ENCODE assay signal across 9 mouse cellular contexts in genomic region chr11:87595976-87596375, GRCm38 (mm10). TPM values are rescaled to one million over a fixed set of nuclear protein-coding genes. Genes with fewer than 3 reads are reported as not detected.
DNase-seq lines count a peak whose midpoint lies in the region; ATAC-seq and TF ChIP-seq lines count a peak whose summit lies in the region.
"Had no signal": no experiment of that assay in that cellular context is flagged by ENCODE, and none has a peak within 500 bp of the region (broad histone marks: within the 10 kb centered on the region; RNA-seq: fewer than 3 reads in every experiment).

No protein-coding gene starts in this region.

- no peaks in the 10 kb centered on the region for H3K27me3 ChIP-seq in heart, embryonic 13.5 days (replicated peaks)
- no peaks in the 10 kb centered on the region for H3K27me3 ChIP-seq in C2C12 (ENCODE audit: control insufficient read depth, insufficient read depth, insufficient read length)
- no peaks in the 10 kb centered on the region for H3K27me3 ChIP-seq in hindbrain, embryonic 16.5 days (replicated peaks; ENCODE audit: control insufficient read depth, insufficient read depth, low read length)
- H3K27me3 ChIP-seq in midbrain, postnatal 0 days (ENCODE audit: insufficient read depth, low read length) = no peaks in the 10 kb centered on the region

- H3K4me1 ChIP-seq in heart, embryonic 13.5 days = peaks cover 39% of the 10 kb centered on the region
- peaks cover 33% of the 10 kb centered on the region for H3K4me1 ChIP-seq in hindbrain, embryonic 16.5 days (ENCODE audit: control insufficient read depth, insufficient read depth, low read depth, low read length)
- H3K4me1 ChIP-seq in midbrain, postnatal 0 days (ENCODE audit: insufficient read depth, low read length) = peaks cover 8% of the 10 kb centered on the region

- peak overlapping the region; percentile 96 for H3ac ChIP-seq in C2C12 (ENCODE audit: control insufficient read depth, insufficient read length, low read depth)

- WGBS in heart, embryonic 13.5 days = 15% methylated on average over 7 of the region's 7 CpGs
- 4% methylated on average over 7 of the region's 7 CpGs for WGBS in hindbrain, embryonic 16.5 days
- 4% methylated on average over 7 of the region's 7 CpGs for WGBS in midbrain, postnatal 0 days

- H3K36me3 ChIP-seq in heart, embryonic 13.5 days = peaks cover 55% of the 10 kb centered on the region
- H3K36me3 ChIP-seq in C2C12 (ENCODE audit: control insufficient read depth, insufficient read depth) = peaks cover 43% of the 10 kb centered on the region
- H3K36me3 ChIP-seq in hindbrain, embryonic 16.5 days (ENCODE audit: control insufficient read depth, insufficient read depth, low read length) = peaks cover 39% of the 10 kb centered on the region
- peaks cover 36% of the 10 kb centered on the region for H3K36me3 ChIP-seq in midbrain, postnatal 0 days (ENCODE audit: insufficient read depth, low read length)

- no peak for TF ChIP-seq CTCF in C2C12 (IDR thresholded peaks at IDR 0.05; ENCODE audit: control insufficient read depth, insufficient read depth, insufficient read length)
- TF ChIP-seq CTCF in midbrain, postnatal 0 days (IDR thresholded peaks at IDR 0.05) = no peak

- H3K4me2 ChIP-seq in heart, embryonic 13.5 days = peak overlapping the region; percentile 98
- peak overlapping the region; percentile 88 for H3K4me2 ChIP-seq in hindbrain, embryonic 16.5 days (ENCODE audit: low read length)
- peak overlapping the region; percentile 79 for H3K4me2 ChIP-seq in midbrain, postnatal 0 days (ENCODE audit: low read depth, low read length, poor library complexity, severe bottlenecking)

- peak overlapping the region; percentile 78 for H3K4me3 ChIP-seq in heart, embryonic 13.5 days
- peak overlapping the region; percentile 64 for H3K4me3 ChIP-seq in C2C12 (ENCODE audit: insufficient read depth, poor library complexity, severe bottlenecking)
- H3K4me3 ChIP-seq in hindbrain, embryonic 16.5 days (ENCODE audit: low read length) = peak overlapping the region; percentile 76
- H3K4me3 ChIP-seq in midbrain, postnatal 0 days (ENCODE audit: low read depth, low read length) = peak overlapping the region; percentile 64

- H3K9ac ChIP-seq in heart, embryonic 13.5 days = peak overlapping the region; percentile 91
- peak overlapping the region; percentile 90 for H3K9ac ChIP-seq in hindbrain, embryonic 16.5 days (ENCODE audit: low read depth, low read length)
- H3K9ac ChIP-seq in midbrain, postnatal 0 days (replicated peaks; ENCODE audit: low read length, poor library complexity, severe bottlenecking) = peak overlapping the region; percentile 79

- H3K27ac ChIP-seq in heart, embryonic 13.5 days (replicated peaks) = peak overlapping the region; percentile 66
- H3K27ac ChIP-seq in hindbrain, embryonic 16.5 days (ENCODE audit: low read depth, low read length) = peak overlapping the region; percentile 84
- H3K27ac ChIP-seq in midbrain, postnatal 0 days (ENCODE audit: low read depth, low read length) = peak overlapping the region; percentile 79

- H3K9me3 ChIP-seq in heart, embryonic 13.5 days = no peaks in the 10 kb centered on the region
- H3K9me3 ChIP-seq in hindbrain, embryonic 16.5 days (ENCODE audit: control insufficient read depth, low read length) = no peaks in the 10 kb centered on the region
- no peaks in the 10 kb centered on the region for H3K9me3 ChIP-seq in midbrain, postnatal 0 days (ENCODE audit: low read length)

- DNase-seq in heart, adult 9 months (ENCODE audit: low spot score in 2 of 2) = no peak
- DNase-seq in cerebellum, postnatal 10 days = peak; percentile 61 to 63
- peak; percentile 22 for DNase-seq in midbrain, postnatal 0 days (ENCODE audit: low spot score)
- DNase-seq in urinary bladder, postnatal 25 days (ENCODE audit: low spot score) = no peak
- DNase-seq in layer of hippocampus, adult 9-11 months = no peak

- H3K79me3 ChIP-seq in C2C12 (ENCODE audit: low read depth) = peaks cover 11% of the 10 kb centered on the region

- no peak for ATAC-seq in heart, embryonic 13.5 days (ENCODE audit: extremely low read depth, insufficient number of reproducible peaks, low FRiP score, low TSS enrichment)
- no peak for ATAC-seq in hindbrain, embryonic 16.5 days
- no peak for ATAC-seq in midbrain, postnatal 0 days (ENCODE audit: low FRiP score)

- H3K79me2 ChIP-seq in C2C12 (ENCODE audit: control insufficient read depth, insufficient read depth) = peaks cover 33% of the 10 kb centered on the region

TF ChIP-seq in C2C12, 6 proteins besides CTCF, POLR2A, EP300 and RAD21:
- TF ChIP-seq MAX (IDR thresholded peaks at IDR 0.05) = no peak
- no peak for TF ChIP-seq MYOG (IDR thresholded peaks at IDR 0.05; ENCODE audit: control insufficient read depth, extremely low read depth, insufficient read length)
- TF ChIP-seq FOSL1 (IDR thresholded peaks at IDR 0.05; ENCODE audit: insufficient read depth, low read length, poor library complexity, severe bottlenecking) = no peak
- TF ChIP-seq USF1 (IDR thresholded peaks at IDR 0.05; ENCODE audit: low read depth) = no peak
- TF ChIP-seq CEBPB (IDR thresholded peaks at IDR 0.05; ENCODE audit: low read depth) = no peak
- TF ChIP-seq MYOD1 (IDR thresholded peaks at IDR 0.05; ENCODE audit: control insufficient read depth, insufficient read length, low read depth) = no peak

RNA-seq across cellular contexts. Expression of gene Mtmr4, which starts 4.0 kb away (rescaled TPM):
- polyA plus RNA-seq in heart, embryonic 13.5 days (2015; fragmentation: Nextera tagmentation; extraction: Ambion mirVana) = 14.1 and 14.7 TPM in 2 replicates
- 28.0 TPM for polyA plus RNA-seq in C2C12 (2012; fragmentation: generic; extraction: Trizol)
- 40.3 and 51.6 TPM in 2 replicates for polyA plus RNA-seq in hindbrain, embryonic 16.5 days (2015; fragmentation: Nextera tagmentation; extraction: Ambion mirVana)
- total RNA-seq in midbrain, postnatal 0 days (2014; rRNA removed) = 98.9 and 116 TPM in 2 replicates
- polyA plus RNA-seq in midbrain, postnatal 0 days (2015; fragmentation: Nextera tagmentation; extraction: Ambion mirVana) = 33.2 and 34.1 TPM in 2 replicates

RNA-seq across cellular contexts. Expression of gene Hsf5, which starts 21.0 kb away (rescaled TPM):
- polyA plus RNA-seq in heart, embryonic 13.5 days (2015; fragmentation: Nextera tagmentation; extraction: Ambion mirVana) = 0.05 and 0.13 TPM in 2 replicates
- polyA plus RNA-seq in C2C12 (2012; fragmentation: generic; extraction: Trizol) = 0.02 TPM
- 0.34 and 0.45 TPM in 2 replicates for polyA plus RNA-seq in hindbrain, embryonic 16.5 days (2015; fragmentation: Nextera tagmentation; extraction: Ambion mirVana)
- 0.11 and 0.52 TPM in 2 replicates for total RNA-seq in midbrain, postnatal 0 days (2014; rRNA removed)
- polyA plus RNA-seq in midbrain, postnatal 0 days (2015; fragmentation: Nextera tagmentation; extraction: Ambion mirVana) = 0.10 and 0.25 TPM in 2 replicates

RNA-seq across cellular contexts. Expression of gene Sept4, which starts 27.3 kb away (rescaled TPM):
- polyA plus RNA-seq in heart, embryonic 13.5 days (2015; fragmentation: Nextera tagmentation; extraction: Ambion mirVana) = 15.3 and 18.5 TPM in 2 replicates
- 0.19 TPM for polyA plus RNA-seq in C2C12 (2012; fragmentation: generic; extraction: Trizol)
- polyA plus RNA-seq in hindbrain, embryonic 16.5 days (2015; fragmentation: Nextera tagmentation; extraction: Ambion mirVana) = 43.4 and 47.7 TPM in 2 replicates
- 19.4 and 26.6 TPM in 2 replicates for total RNA-seq in midbrain, postnatal 0 days (2014; rRNA removed)
- polyA plus RNA-seq in midbrain, postnatal 0 days (2015; fragmentation: Nextera tagmentation; extraction: Ambion mirVana) = 39.1 and 40.5 TPM in 2 replicates

RNA-seq across cellular contexts. Expression of gene Gm11492, which starts 29.5 kb away (rescaled TPM):
- not detected in 2 replicates for polyA plus RNA-seq in heart, embryonic 13.5 days (2015; fragmentation: Nextera tagmentation; extraction: Ambion mirVana)
- not detected for polyA plus RNA-seq in C2C12 (2012; fragmentation: generic; extraction: Trizol)
- not detected in 2 replicates for polyA plus RNA-seq in hindbrain, embryonic 16.5 days (2015; fragmentation: Nextera tagmentation; extraction: Ambion mirVana)
- total RNA-seq in midbrain, postnatal 0 days (2014; rRNA removed) = not detected in 2 replicates
- not detected in 2 replicates for polyA plus RNA-seq in midbrain, postnatal 0 days (2015; fragmentation: Nextera tagmentation; extraction: Ambion mirVana)
- total RNA-seq: adrenal gland, postnatal 36 days had no signal

Comparison
In these comparisons a context has a peak if more than half of its experiments do, and no peak if none do; other contexts are left out.
1. DNase-seq: peak in cerebellum, postnatal 10 days (2 of 2) and midbrain, postnatal 0 days (single experiment); none in heart, adult 9 months (0 of 2), urinary bladder, postnatal 25 days (single experiment) and layer of hippocampus, adult 9-11 months (single experiment).
2. RNA of gene Sept4, which starts 27.3 kb away (polyA plus RNA-seq): 43.4 to 47.7 TPM in hindbrain, embryonic 16.5 days, 39.1 to 40.5 TPM in midbrain, postnatal 0 days and 15.3 to 18.5 TPM in heart, embryonic 13.5 days; 0.19 TPM in C2C12 (single experiment); every median in the first group is over 10 times any median in the second.
3. Peak in every context shown above with its lines, with median percentiles within 50 percentile points of each other: H3K27ac ChIP-seq, H3K4me2 ChIP-seq, H3K4me3 ChIP-seq and H3K9ac ChIP-seq.